Mouse (Mus musculus) kidney, embryonic 16.5 days (tissue): ENCODE data around the gene Myrfl. TPM values are rescaled to one million over a fixed set of nuclear protein-coding genes. Genes with fewer than 3 reads are reported as not detected.

Experiments used
- ATAC-seq: fragments of 200-750 bp; cut with Nextera tagmentation; 2 replicates; pipeline ENCODE4 v1.8.0; 2017; ENCODE audit warnings: moderate TSS enrichment; ENCODE audit not compliant: low FRiP score, low TSS enrichment
- H3K27ac ChIP-seq: fragments of 300-500 bp; sonication (generic); 2 replicates; pipeline ENCODE4 v1.5.1; 2014; ENCODE audit warnings: low read length
- H3K27me3 ChIP-seq: fragments of 300-500 bp; sonication (generic); 2 replicates; pipeline ENCODE4 v1.6.1; 2014; ENCODE audit warnings: low read length, control low read depth, mixed read lengths; ENCODE audit not compliant: insufficient read depth
- H3K36me3 ChIP-seq: fragments of 300-500 bp; sonication (generic); 2 replicates; pipeline ENCODE4 v1.6.1; 2014; ENCODE audit warnings: low read length, control low read depth, mixed read lengths; ENCODE audit not compliant: insufficient read depth
- H3K4me1 ChIP-seq: fragments of 300-500 bp; sonication (generic); 2 replicates; pipeline ENCODE4 v1.6.1; 2014; ENCODE audit warnings: low read length, control low read depth, mixed read lengths; ENCODE audit not compliant: insufficient read depth
- H3K4me2 ChIP-seq: fragments of 300-500 bp; sonication (generic); replicated peaks from 2 replicates; pipeline ENCODE4 v1.6.1; 2014; ENCODE audit warnings: low read depth, low read length
- H3K4me3 ChIP-seq: fragments of 300-500 bp; sonication (generic); 2 replicates; pipeline ENCODE4 v1.5.1; 2014; ENCODE audit warnings: mild to moderate bottlenecking, low read length
- H3K9ac ChIP-seq: fragments of 300-500 bp; sonication (generic); replicated peaks from 2 replicates; pipeline ENCODE4 v1.6.1; 2014; ENCODE audit warnings: low read length
- H3K9me3 ChIP-seq: fragments of 300-500 bp; sonication (generic); 2 replicates; pipeline ENCODE4 v1.6.1; 2016; ENCODE audit warnings: low read length, control low read depth
- WGBS: fragments of 180-500 bp; shearing (Covaris S2); extraction: QIAGEN DNeasy Blood & Tissue Kit; methylation state at CpG from one replicate; pipeline ENCODE4 v1.1.7; 2014; 5-methylcytosine and 5-hydroxymethylcytosine counted together
- polyA plus RNA-seq: library from polyadenylated mRNA; unstranded; fragments of >200 nt; fragmentation: Nextera tagmentation; extraction: Ambion mirVana; gene quantifications from 2 replicates; pipeline ENCODE4 v1.2.1, GENCODE M21; 2015

Myrfl gene
- polyA plus RNA-seq, 1 experiment from 2014 or later = 0.06 TPM

GRCm38 (mm10) chr10:116730033-116730652 is 166.6 kb downstream of the Myrfl start:
- no peak for ATAC-seq
- Histone ChIP-seq H3K36me3 (no peaks in the 10 kb centered on the region), H3K4me1 (peaks cover 7% of the 10 kb centered on the region; the same call in 1 of the 2 replicates), H3K4me2 (no peak overlapping the region), H3K9me3 (no peaks in the 10 kb centered on the region), H3K27ac (no peak overlapping the region), H3K27me3 (no peaks in the 10 kb centered on the region), H3K9ac (no peak overlapping the region), H3K4me3 (no peak overlapping the region)
- 76% methylated on average over 10 of the region's 10 CpGs for WGBS

GRCm38 (mm10) chr10:116728860-116729259 is 167.9 kb downstream of the Myrfl start:
- peak; percentile 21; the same call in 1 of the 2 replicates for ATAC-seq
- Histone ChIP-seq H3K36me3 (no peaks in the 10 kb centered on the region), H3K9ac (no peak overlapping the region), H3K9me3 (no peaks in the 10 kb centered on the region), H3K4me1 (peaks cover 7% of the 10 kb centered on the region; the same call in 1 of the 2 replicates), H3K4me2 (no peak overlapping the region), H3K27ac (no peak overlapping the region), H3K27me3 (no peaks in the 10 kb centered on the region), H3K4me3 (no peak overlapping the region)
- WGBS = 56% methylated on average over 4 of the region's 10 CpGs

GRCm38 (mm10) chr10:116727702-116728298 is 168.9 kb downstream of the Myrfl start:
- Histone ChIP-seq H3K27me3 (no peaks in the 10 kb centered on the region), H3K4me1 (peaks cover 7% of the 10 kb centered on the region; the same call in 1 of the 2 replicates), H3K4me2 (peak overlapping the region; percentile 41), H3K36me3 (no peaks in the 10 kb centered on the region), H3K9me3 (no peaks in the 10 kb centered on the region), H3K4me3 (peak overlapping the region; percentile 17), H3K27ac (no peak overlapping the region), H3K9ac (peak overlapping the region; percentile 18)
- no peak for ATAC-seq
- WGBS = 23% methylated on average over 14 of the region's 14 CpGs

Other genes with a start within 250 kb of the Myrfl start
- 136 and 141 TPM in 2 replicates for gene Rab3ip, start 53.9 kb upstream of the Myrfl start, polyA plus RNA-seq
- not detected in 2 replicates for gene Gm10271, start 75.7 kb upstream of the Myrfl start, polyA plus RNA-seq
- 0.18 and 0.32 TPM in 2 replicates for gene Best3, start 89.4 kb upstream of the Myrfl start, polyA plus RNA-seq
- not detected in 2 replicates for gene Lrrc10, start 148.4 kb upstream of the Myrfl start, polyA plus RNA-seq
- gene Cct2, start 166.9 kb upstream of the Myrfl start, polyA plus RNA-seq = 266 and 271 TPM in 2 replicates